Mouse (Mus musculus): ENCODE results near the gene Ano4.

GRCm38 (mm10) chr10:89254765-89255164 lies 89.8 kb downstream of the Ano4 start:
- TF ChIP-seq CTCF (IDR thresholded peaks at IDR 0.05; ENCODE audit: low read depth): no peak
- no peak for TF ChIP-seq EP300 (IDR thresholded peaks at IDR 0.05; ENCODE audit: low read depth)
